Mouse (Mus musculus): Measurements from ENCODE around the gene Gstp2. TPM values are rescaled to one million over a fixed set of nuclear protein-coding genes. Genes with fewer than 3 reads are reported as not detected.
A peak's percentile ranks its signal among the peaks of the same experiment; 100 is the strongest.

Gene Gstp2
- polyA plus RNA-seq, 1 experiment from 2014 or later: 0.61 TPM

DNA sequence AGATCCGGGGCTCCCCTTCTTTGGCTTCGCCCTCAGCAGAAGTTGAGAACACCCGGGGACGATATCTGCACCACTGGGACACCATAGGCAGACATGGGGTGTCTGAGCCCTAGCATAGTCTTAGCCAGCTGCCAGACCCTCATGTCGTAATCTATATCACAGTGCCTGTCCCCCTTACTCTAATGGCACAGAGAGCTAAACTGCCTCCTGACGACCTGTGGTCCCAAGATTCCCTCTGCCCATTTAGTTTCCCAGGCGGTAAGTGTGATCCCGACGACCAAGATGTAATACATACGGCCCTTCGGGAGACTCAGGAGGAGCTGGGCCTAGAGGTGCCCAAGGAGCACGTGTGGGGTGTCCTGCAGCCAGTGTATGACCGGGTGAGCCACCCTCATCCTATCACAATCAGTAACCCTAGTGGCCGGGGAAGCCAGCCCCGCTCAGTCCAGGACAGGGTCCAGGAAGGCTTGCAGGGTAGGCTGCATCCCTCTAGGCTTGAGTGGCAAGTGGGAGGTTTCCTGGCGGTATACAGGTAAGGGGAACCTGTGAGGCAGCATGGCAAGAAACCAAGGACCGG lies 44.8 kb downstream of the Gstp2 start:
- peak overlapping the region; percentile 79 for H3K4me3 ChIP-seq
- H3K9me3 ChIP-seq: no peaks in the 10 kb centered on the region
- peak overlapping the region; percentile 93 for H3K9ac ChIP-seq
- peak; percentile 4; the same call in 1 of the 2 replicates for ATAC-seq (ENCODE audit: low FRiP score, low read depth)
- peaks cover 13% of the 10 kb centered on the region for H3K36me3 ChIP-seq
- WGBS: 14% methylated on average over 17 of the region's 17 CpGs
- no peaks in the 10 kb centered on the region for H3K27me3 ChIP-seq
- H3K4me1 ChIP-seq: peaks cover 17% of the 10 kb centered on the region
- H3K4me2 ChIP-seq (replicated peaks): peak overlapping the region; percentile 86
- H3K27ac ChIP-seq: peak overlapping the region; percentile 97

DNA sequence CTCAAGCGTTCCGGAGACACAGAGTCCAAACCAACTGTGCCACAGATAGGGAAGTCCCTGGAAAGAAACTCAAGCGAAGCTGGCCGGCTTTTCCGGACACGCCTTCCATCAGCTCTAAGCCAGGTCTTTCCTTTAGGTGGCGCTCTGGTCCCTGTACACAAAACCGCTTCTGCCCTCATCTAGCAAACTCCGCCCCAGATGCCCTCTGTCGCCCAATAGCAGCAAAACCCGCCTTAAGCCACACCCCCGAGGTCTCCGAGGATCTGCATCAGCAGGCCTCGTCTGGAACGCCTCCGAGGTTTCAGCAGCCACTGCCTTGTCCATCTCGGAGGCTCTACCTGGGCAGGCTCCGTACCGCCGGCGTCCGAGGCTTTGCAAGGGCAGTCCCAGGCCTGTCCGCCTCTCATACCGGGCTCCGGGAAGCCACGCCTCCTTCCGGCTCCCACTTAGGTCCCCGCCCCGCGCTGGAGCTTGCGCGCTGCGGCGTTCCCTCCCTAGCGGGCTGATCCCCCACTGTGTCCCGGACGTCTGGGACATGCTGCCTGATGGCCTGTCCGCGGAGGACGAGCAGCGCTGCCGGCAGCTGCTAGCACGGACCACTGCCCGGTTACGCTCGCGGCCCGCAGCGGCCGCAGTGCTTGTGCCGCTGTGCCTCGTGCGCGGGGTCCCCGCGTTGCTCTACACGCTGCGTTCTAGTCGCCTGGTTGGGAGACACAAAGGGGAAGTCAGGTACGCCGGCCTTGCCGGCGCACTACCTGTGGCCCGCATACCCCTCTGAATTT lies 45.5 kb downstream of the Gstp2 start, which contains the start of the genes Nudt8 and Gm49405:
TSS of gene Nudt8 (plus strand) at position 462 of the 782 bp plus-strand sequence.
TSS of gene Gm49405 (plus strand) at position 508 of the 782 bp plus-strand sequence.
- peak within 1 kb of the TSS; percentile 79 for H3K4me3 ChIP-seq
- no peaks in the 10 kb centered on the region for H3K9me3 ChIP-seq
- H3K36me3 ChIP-seq: peaks cover 5% of the 10 kb centered on the region
- WGBS: under 1% methylated on average over 64 of the region's 64 CpGs
- H3K27me3 ChIP-seq: no peaks in the 10 kb centered on the region
- H3K9ac ChIP-seq: peak within 1 kb of the TSS; percentile 93
- peak; percentile 90 for ATAC-seq (ENCODE audit: low FRiP score, low read depth)
- H3K4me2 ChIP-seq (replicated peaks): peak within 1 kb of the TSS; percentile 86
- peaks cover 17% of the 10 kb centered on the region for H3K4me1 ChIP-seq
- peak within 1 kb of the TSS; percentile 97 for H3K27ac ChIP-seq

DNA sequence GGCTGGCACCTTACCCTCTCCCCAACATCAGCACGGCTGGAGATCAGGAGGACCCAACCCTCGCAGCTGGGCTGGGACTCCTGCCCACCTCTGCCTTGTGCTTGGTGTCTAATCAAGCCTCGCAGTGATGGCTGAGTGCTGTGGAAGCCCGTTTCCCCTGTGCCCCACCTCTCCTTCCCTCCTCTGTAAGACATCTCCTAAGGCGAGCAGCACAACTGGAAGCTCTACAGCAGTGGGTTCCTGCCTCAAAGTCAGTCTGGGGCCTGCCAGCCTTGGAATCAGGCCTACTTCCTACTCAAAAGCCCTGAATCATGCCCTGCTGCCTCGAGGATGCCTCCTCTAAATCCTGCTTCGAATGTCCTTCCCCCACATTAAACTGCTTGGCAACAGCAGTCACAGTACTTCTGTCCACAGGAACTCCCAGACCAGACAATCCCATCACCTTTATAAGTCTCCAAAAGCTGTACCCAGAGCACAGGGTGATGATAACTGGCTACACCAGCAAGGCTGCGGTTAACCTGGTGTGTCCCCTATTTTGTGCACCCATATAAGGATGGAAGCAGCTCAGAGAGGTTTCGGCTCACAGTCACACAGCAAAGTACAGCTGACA lies 46.6 kb downstream of the Gstp2 start:
- WGBS: 89% methylated on average over 9 of the region's 9 CpGs
- peak overlapping the region; percentile 79 for H3K4me3 ChIP-seq
- peaks cover 17% of the 10 kb centered on the region for H3K4me1 ChIP-seq
- no peak overlapping the region for H3K27ac ChIP-seq
- no peaks in the 10 kb centered on the region for H3K9me3 ChIP-seq
- H3K36me3 ChIP-seq: no peaks in the 10 kb centered on the region
- no peaks in the 10 kb centered on the region for H3K27me3 ChIP-seq
- peak overlapping the region; percentile 86 for H3K4me2 ChIP-seq (replicated peaks)
- H3K9ac ChIP-seq: peak overlapping the region; percentile 93; the same call in 1 of the 2 replicates
- no peak for ATAC-seq (ENCODE audit: low FRiP score, low read depth)

DNA sequence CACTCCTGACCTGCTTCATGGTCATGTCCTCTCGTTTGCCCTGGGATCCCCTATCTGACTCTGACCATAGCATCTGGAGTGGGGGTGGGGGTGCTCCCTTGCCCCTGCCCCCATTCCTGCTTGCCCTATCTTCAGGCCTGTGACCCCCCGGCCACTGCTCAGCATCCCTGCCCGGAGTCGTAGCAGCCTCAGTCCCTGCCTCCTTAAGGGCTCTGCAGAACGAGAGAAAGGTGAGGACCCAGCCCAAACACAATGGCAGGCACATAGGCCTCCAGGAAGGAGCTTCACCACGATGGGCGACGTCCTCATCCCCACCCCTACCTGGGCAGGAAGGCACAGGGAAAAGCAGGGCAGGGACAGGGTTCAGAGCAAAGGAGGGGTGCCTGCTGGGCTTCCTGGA lies 47.5 kb downstream of the Gstp2 start:
- no peaks in the 10 kb centered on the region for H3K27me3 ChIP-seq
- H3K4me3 ChIP-seq: no peak overlapping the region
- H3K9me3 ChIP-seq: no peaks in the 10 kb centered on the region
- H3K4me2 ChIP-seq (replicated peaks): no peak overlapping the region
- H3K9ac ChIP-seq: 0 out of 2 replicates have a peak overlapping the region, but pooled peaks have one; percentile 93
- peaks cover 17% of the 10 kb centered on the region for H3K4me1 ChIP-seq
- H3K36me3 ChIP-seq: no peaks in the 10 kb centered on the region
- no peak for ATAC-seq (ENCODE audit: low FRiP score, low read depth)
- H3K27ac ChIP-seq: no peak overlapping the region
- WGBS: 77% methylated on average over 8 of the region's 8 CpGs

DNA sequence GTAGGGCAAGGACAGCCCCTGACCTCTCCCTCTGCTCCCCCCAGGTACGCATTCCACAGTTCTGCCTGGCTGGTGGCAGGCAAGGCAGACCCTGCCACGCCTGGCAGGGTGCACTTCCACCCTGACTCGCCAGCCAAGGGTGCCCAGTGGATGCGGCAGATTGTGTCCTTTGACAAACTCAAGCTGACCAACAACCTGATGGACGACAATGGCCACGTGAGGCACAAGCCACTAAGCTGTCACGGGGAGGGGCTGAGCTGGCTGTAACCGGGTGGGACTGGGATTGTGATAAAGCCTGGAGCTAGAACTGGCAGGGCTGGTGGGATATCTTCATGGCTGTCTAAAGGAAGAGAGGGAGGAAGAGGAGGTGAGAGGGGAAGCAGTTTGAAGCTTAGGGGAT lies 48.6 kb downstream of the Gstp2 start:
- WGBS: 64% methylated on average over 8 of the region's 8 CpGs
- no peak overlapping the region for H3K4me3 ChIP-seq
- H3K36me3 ChIP-seq: no peaks in the 10 kb centered on the region
- no peak overlapping the region for H3K4me2 ChIP-seq (replicated peaks)
- no peaks in the 10 kb centered on the region for H3K9me3 ChIP-seq
- H3K4me1 ChIP-seq: peaks cover 17% of the 10 kb centered on the region
- no peak overlapping the region; the same call in 1 of the 2 replicates for H3K9ac ChIP-seq
- H3K27ac ChIP-seq: no peak overlapping the region
- H3K27me3 ChIP-seq: no peaks in the 10 kb centered on the region
- ATAC-seq (ENCODE audit: low FRiP score, low read depth): no peak

DNA sequence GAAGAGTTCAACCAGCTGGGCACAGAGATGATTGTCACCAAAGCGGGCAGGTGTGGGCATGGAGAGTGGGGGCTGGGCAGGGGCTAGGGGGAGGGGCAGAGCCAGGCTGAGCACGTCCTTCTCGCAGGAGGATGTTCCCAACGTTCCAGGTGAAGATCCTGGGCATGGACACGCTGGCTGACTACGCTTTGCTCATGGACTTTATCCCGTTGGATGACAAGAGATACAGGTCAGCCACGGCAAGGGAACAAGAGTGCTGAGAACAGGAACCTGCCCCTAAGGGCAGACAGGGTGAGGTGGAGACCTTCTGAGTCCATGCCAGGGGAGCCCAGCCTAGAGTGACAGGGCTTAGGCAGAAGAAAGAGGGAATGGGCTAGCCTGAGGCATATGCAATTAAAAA lies 49.1 kb downstream of the Gstp2 start:
- H3K4me1 ChIP-seq: peaks cover 16% of the 10 kb centered on the region
- H3K9ac ChIP-seq: no peak overlapping the region; the same call in 1 of the 2 replicates
- H3K36me3 ChIP-seq: no peaks in the 10 kb centered on the region
- no peak for ATAC-seq (ENCODE audit: low FRiP score, low read depth)
- WGBS: 80% methylated on average over 8 of the region's 8 CpGs
- no peaks in the 10 kb centered on the region for H3K9me3 ChIP-seq
- no peak overlapping the region for H3K27ac ChIP-seq
- H3K4me2 ChIP-seq (replicated peaks): no peak overlapping the region
- no peak overlapping the region for H3K4me3 ChIP-seq
- no peaks in the 10 kb centered on the region for H3K27me3 ChIP-seq

DNA sequence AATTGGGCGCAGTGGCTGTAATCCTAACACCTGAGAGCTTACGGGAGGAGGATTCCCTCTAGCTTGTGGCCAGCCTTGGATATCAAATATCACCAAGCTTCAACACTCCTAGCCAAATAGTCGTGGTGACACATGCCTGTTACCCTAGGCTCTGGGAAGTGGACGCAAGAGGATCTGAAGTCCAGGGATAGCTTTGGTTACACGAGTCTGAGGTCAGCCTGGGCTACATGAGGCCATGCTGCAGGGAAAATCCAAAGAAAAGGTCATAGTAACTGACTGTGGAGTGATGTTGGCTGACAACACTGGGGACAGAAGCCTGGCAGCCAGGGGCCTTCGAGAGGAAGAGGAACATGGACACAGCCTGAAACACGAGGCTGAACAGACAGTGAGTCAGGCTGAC lies 49.7 kb downstream of the Gstp2 start:
- H3K4me2 ChIP-seq (replicated peaks): no peak overlapping the region
- H3K36me3 ChIP-seq: no peaks in the 10 kb centered on the region
- no peak for ATAC-seq (ENCODE audit: low FRiP score, low read depth)
- H3K4me1 ChIP-seq: peaks cover 9% of the 10 kb centered on the region
- 63% methylated on average over 7 of the region's 7 CpGs for WGBS
- H3K27ac ChIP-seq: no peak overlapping the region
- H3K9ac ChIP-seq: no peak overlapping the region
- no peaks in the 10 kb centered on the region for H3K27me3 ChIP-seq
- no peak overlapping the region for H3K4me3 ChIP-seq
- no peaks in the 10 kb centered on the region for H3K9me3 ChIP-seq

DNA sequence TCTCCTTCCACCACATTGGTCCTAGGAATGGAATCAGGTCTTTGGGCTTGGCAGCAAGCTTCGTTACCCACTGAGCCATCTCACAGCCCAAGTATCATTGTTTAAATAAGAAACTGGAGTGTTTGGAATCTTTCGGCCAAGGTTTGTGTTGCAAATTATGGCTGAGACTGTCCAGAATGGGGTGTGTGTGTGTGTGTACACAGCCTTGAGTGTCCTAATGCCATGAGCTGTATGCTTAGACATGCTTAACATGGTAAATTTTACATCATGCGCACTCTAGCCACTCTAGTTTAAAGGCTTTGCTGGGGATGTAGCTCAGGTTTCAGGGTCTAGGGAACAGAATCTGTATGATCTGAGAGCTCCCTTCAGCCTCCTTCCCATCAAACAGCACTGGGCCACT lies 50.3 kb downstream of the Gstp2 start:
- Histone ChIP-seq H3K27ac (no peak overlapping the region), H3K4me2 (replicated peaks) (no peak overlapping the region), H3K4me3 (no peak overlapping the region), H3K9ac (no peak overlapping the region), H3K27me3 (no peaks in the 10 kb centered on the region), H3K9me3 (no peaks in the 10 kb centered on the region), H3K36me3 (no peaks in the 10 kb centered on the region), H3K4me1 (peaks cover 6% of the 10 kb centered on the region)
- WGBS: 86% methylated on average over 3 of the region's 3 CpGs
- ATAC-seq (ENCODE audit: low FRiP score, low read depth): no peak

DNA sequence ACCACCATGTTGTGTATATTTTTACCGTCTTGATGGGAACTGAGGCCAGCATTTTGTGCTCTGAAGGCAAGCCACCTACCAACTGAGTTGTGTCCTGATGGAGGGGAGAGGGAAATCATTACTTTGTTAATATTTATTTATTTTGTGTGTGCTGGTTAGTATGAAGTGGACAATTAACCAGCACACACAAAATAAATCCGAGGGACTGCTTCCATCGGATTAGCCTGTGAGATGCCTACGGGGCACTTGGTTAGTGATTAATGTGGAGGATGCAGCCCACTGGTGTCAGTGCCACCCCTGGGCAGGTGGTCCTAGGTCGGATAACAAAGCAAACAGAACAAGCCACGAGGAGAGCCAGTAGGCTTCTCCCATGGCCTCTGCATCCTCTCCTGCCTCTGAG lies 50.9 kb downstream of the Gstp2 start:
- Histone ChIP-seq H3K36me3 (no peaks in the 10 kb centered on the region), H3K9me3 (no peaks in the 10 kb centered on the region), H3K4me3 (no peak overlapping the region), H3K27me3 (no peaks in the 10 kb centered on the region), H3K9ac (no peak overlapping the region), H3K4me2 (replicated peaks) (no peak overlapping the region), H3K27ac (no peak overlapping the region), H3K4me1 (peaks cover 6% of the 10 kb centered on the region)
- 63% methylated on average over 6 of the region's 6 CpGs for WGBS
- no peak for ATAC-seq (ENCODE audit: low FRiP score, low read depth)

DNA sequence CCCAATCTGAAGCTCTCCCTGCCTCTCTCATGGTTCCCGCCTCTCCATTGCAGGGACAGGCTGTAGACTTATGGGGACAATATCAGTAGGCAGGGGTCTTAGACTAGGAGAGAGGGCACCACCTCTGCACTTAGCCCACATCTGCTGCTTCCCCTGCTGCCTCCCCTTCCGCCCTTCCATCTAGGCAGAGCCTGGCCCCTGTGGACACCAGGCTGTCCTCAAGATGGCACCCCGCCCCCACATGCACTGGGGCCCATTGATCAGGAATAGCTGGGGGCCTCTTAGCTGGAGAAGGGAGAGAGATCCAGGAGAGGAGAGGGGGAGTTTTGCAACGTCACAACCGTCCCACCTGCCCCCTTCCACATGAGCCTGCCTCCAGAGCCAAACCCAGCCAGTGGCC lies 53.4 kb downstream of the Gstp2 start, which contains the start of gene Tbx10:
TSS of gene Tbx10 (plus strand) at position 337 of the 400 bp plus-strand sequence.
- no peak within 1 kb of the TSS for H3K9ac ChIP-seq
- H3K4me1 ChIP-seq: no peaks in the 10 kb centered on the region
- H3K27ac ChIP-seq: no peak within 1 kb of the TSS
- H3K36me3 ChIP-seq: no peaks in the 10 kb centered on the region
- WGBS: 42% methylated on average over 5 of the region's 5 CpGs
- no peaks in the 10 kb centered on the region for H3K27me3 ChIP-seq
- H3K9me3 ChIP-seq: no peaks in the 10 kb centered on the region
- no peak within 1 kb of the TSS for H3K4me2 ChIP-seq (replicated peaks)
- no peak within 1 kb of the TSS for H3K4me3 ChIP-seq
- no peak for ATAC-seq (ENCODE audit: low FRiP score, low read depth)

DNA sequence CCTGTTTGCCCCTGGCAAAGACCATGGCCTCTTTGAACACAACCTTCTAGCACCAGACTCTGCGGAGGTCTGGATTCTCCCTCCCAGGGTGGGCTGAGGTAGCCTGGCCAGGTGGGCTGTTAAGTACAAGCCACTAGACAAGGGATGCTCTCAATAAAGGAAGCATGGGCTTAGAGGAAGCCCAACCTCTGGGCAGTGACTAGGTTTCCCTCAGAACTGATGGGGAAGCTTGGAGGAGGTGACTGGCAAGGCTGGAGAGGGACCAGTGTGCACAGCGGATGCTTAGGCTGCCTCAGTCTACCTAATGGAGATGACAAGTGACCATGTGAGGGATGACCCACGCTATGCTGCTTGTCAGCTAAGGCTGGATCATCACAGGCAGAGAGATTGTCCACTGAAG lies 53.9 kb downstream of the Gstp2 start:
- WGBS: 88% methylated on average over 3 of the region's 3 CpGs
- Histone ChIP-seq H3K9ac (no peak overlapping the region), H3K9me3 (no peaks in the 10 kb centered on the region), H3K4me1 (peaks cover 3% of the 10 kb centered on the region), H3K27me3 (no peaks in the 10 kb centered on the region), H3K27ac (no peak overlapping the region), H3K4me3 (no peak overlapping the region), H3K4me2 (replicated peaks) (no peak overlapping the region), H3K36me3 (no peaks in the 10 kb centered on the region)
- no peak for ATAC-seq (ENCODE audit: low FRiP score, low read depth)

DNA sequence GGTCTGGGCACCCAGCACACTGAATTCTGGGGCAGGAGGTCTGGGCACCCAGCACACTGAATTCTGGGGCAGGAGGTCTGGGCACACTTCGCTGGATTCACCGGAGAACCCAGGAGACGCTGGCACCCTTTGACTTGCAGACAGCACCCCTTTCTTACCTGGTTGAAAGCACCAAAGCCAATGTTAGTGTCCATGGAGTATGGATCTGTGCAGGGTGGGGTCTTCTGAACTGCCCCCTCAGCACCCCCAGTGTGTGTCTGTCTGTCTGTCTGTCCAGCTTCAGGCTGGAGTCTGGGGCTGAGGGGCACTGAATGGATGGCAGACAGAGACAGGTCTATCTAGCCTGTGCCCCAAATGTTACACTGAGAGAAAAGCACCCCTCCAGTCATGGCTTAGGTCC lies 54.3 kb downstream of the Gstp2 start:
- Histone ChIP-seq H3K27ac (no peak overlapping the region), H3K36me3 (no peaks in the 10 kb centered on the region), H3K4me2 (replicated peaks) (no peak overlapping the region), H3K4me3 (no peak overlapping the region), H3K9me3 (no peaks in the 10 kb centered on the region), H3K27me3 (no peaks in the 10 kb centered on the region), H3K9ac (no peak overlapping the region), H3K4me1 (peaks cover 7% of the 10 kb centered on the region)
- WGBS: 93% methylated on average over 3 of the region's 3 CpGs
- ATAC-seq (ENCODE audit: low FRiP score, low read depth): no peak

Data from limb, embryonic 13.5 days (tissue).